Mouse (Mus musculus): ENCODE results near the gene Lipn. TPM values are rescaled to one million over a fixed set of nuclear protein-coding genes. Genes with fewer than 3 reads are reported as not detected.

The Lipn gene
- not detected for total RNA-seq (2021)
- long read RNA-seq, experiment 1: 0 reads
- long read RNA-seq, experiment 2: 0 reads

DNA sequence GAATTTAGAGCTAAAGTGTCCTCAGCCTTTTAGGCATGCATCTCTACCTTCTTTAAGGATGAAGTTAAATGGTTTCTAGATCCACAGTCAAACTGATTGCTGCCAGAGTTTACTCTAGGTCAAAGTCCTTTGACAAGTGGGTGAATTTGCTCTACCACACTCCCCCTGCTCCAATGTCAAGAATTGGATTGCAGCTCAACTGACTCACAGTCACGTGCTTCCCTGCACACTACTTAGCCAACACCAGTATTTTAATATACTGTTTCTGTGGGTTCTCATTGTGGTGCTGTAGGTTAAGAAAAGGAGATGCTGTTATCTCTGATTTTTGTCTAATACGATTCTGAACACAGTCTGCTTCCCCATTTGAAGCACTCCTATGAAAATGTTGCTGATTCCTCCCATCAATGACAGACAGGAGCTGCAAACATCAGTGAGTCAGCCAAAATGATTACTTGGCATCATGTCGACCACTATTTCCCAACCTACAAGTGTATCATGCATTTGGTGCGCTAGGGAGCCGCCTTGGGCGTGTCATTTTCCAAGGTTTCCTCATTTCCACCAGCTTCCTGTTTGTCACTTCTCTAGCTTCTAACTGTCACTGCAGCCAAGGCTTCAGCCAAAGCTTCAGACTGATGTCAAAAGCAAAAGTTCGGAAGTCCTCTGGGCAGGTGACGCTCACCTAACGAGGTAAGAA lies at the start of gene Lipn:
Lipn (plus strand) TSS at position 580 of the 694 bp plus-strand sequence.
- DNase-seq: no peak

DNA sequence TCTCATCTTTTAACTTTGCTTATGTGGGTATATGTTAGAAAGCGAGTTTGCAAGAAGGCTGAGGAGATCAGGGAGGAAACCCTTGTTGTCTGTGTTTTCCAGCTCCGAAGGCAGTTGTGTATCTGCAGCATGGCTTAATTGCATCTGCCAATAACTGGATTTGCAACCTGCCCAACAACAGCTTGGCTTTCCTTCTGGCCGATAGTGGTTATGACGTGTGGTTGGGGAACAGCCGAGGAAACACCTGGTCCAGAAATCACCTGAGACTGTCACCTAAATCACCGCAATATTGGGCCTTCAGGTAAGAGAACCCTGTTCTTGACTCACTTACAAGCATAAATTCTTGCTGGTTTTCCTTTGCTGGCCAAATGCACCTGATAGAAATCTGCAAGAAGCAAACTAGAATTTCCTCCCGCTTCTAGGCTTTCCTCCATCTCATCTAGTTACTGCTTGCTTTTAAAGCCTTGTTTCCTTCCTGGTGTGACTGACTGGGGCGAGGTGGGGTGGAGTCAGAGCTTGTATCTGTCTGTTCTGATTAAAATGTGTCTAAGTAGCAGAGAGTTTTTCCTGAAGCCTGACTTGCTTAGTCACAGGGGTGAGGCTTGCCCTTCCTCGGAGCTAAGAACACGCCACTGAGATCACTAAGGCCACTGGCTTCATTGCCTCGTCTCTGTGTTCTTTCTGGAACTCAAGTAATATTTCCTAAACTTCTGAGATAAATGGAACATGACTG lies 45.6 kb upstream of the Lipn start:
- no peak for DNase-seq

GRCm38 (mm10) chr19:34022759-34023158 lies 44.4 kb upstream of the Lipn start:
- no peak for DNase-seq

GRCm38 (mm10) chr19:34039731-34040130 lies 27.4 kb upstream of the Lipn start:
- no peak for DNase-seq

- DNase-seq: no peak
Observed at GRCm38 (mm10) chr19:34043008-34043407, 24.1 kb upstream of the Lipn start.

DNA sequence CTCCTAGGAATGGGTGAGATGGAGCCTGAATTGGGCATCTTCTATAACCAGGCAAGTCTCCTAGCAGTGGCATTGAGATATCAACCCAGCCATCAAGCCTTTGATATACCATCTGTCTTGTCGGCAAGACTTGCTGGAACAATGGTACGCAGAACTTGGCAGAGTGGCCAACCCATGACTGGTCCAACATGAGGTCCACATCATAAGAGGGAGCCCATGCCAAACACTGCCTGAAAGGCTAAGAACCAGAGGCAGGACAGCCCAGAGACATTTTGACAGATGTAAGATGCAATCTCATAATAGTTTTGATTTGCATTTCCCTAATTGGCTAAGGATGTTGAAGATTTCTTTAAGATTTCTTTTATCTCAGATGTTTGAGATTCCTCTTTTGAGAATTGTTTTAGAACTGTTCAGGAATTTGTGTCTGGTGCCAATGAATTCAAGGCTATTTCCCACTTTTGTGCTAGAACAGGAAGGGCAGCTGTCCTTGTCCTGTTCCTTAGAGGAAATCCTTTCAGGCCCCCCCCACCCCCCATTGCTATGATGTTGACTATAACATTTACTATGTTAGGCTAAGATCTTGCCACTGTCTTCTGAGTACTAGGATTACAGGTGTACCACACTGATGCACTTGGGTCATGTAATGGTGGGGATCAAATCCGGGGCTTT lies 17.7 kb upstream of the Lipn start:
- DNase-seq: no peak

DNA sequence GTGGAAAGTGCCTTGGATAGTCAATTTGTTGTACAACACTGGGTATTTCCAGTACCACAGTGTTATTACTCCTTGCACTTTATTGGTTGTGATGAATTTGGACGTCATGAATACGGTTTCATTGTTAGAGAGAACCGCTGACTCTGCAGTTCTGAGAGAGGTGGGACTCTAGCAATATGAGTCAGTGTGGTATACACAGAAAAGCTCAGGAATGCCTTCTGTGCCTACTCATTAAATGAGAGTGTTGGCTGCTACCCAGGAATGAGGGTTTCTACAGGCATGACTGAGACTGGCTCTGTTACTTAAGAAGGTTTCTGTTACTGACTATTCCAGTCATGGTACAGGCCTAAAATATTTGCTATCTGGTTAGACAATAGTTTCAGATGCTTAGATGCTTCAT lies 15.7 kb upstream of the Lipn start:
- no peak for DNase-seq

DNA sequence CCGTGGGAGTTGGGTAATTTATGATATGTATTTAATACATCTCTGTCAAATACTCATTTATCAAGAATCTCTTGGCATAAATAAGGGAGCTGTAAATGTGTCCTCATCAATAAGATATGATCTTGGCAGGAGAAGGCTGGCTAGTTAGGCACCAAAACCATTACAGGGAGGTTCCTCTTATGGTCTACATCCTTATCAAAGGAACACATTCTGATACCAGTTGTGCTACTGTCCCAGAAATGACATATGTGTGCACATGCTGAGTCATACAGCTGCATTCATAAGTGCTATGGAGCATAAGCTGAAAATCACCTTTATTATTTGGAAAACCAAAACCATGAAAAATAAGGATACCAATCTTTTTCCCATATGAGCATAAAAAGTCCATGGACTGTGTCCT lies 3.6 kb upstream of the Lipn start:
- no peak for DNase-seq

DNA sequence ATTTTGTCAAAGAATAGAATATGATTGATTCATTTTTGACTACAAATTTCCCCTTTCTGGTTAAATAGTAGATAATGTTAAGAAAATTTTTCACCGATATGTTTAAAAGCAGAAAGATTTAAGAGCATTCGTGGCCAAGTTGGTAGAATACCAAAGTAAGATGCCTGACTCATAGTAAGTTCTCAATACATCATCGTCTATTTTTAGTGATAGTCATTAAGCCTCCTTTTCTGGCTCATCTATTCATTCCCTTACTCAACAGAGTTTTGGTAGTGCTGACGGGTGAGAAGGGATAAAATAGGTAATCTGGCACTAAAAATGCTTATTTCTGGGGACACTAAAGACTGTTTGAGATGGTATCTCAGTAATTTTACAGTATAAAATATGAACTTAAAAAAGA lies 3.1 kb upstream of the Lipn start:
- no peak for DNase-seq

GRCm38 (mm10) chr19:34074239-34074638 lies 7.1 kb downstream of the Lipn start:
- DNase-seq: no peak

DNA sequence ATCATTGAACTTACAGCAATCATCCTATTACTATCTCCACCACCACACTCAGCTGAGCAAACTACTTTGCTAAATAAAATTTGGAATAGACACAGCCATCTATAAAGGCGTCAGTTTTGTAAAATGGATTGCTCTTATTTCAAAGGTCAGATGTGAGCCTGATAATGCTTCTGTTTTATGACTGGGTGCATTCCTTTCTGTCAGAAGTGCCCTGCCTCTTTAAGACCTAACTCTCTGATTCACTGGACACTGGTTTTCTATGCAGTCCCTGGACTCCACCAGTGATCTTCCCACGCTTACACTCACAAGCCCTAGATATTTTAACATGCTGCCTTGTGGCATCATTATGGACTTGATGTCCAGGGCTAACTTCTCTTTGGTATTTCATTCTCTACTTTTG lies 11.0 kb downstream of the Lipn start:
- DNase-seq: no peak

- DNase-seq: no peak
Observed at GRCm38 (mm10) chr19:34089011-34089680, 22.0 kb downstream of the Lipn start.

- no peak for DNase-seq
Observed at GRCm38 (mm10) chr19:34095381-34095780, 28.2 kb downstream of the Lipn start.

DNA sequence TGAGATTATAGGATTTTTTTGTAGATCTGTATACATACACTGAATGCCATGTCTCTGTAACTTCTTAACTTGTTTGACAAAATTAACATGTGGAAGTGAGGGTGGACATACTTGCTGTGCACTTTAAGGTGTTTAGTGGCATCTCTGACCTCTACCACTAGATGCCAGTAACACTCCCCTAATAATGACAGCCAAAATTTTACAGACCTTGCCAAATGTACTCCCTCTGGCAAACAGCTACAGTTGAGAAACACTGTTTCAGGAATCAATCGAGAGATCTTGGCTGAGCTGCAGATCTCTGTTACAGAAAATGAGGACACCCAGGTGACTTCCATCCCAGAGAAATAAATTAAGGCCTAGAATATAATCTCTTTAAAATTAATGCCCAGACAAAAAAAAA lies 29.1 kb downstream of the Lipn start:
- no peak for DNase-seq

DNA sequence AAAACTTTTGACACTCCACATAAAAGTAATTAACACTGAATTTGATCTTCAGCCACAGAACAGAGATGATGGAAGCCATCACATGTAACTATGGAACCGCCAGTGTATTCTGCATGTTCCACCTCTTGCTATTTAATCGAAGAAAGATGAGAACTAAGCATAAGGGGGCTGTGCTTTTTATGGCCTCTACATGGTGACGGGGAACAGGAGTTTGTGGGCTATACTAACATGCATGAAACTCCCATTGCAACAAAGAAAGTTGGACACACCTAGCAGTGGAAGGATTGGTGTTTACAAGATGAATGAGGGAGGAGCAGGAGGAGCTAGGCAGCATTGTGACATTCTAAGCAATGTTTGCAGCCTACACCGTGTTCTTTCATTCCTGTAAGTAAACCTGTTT lies 33.5 kb downstream of the Lipn start, which contains the start of gene Lipm:
Lipm (plus strand) TSS at position 301 of the 400 bp plus-strand sequence.
- no peak for DNase-seq

DNA sequence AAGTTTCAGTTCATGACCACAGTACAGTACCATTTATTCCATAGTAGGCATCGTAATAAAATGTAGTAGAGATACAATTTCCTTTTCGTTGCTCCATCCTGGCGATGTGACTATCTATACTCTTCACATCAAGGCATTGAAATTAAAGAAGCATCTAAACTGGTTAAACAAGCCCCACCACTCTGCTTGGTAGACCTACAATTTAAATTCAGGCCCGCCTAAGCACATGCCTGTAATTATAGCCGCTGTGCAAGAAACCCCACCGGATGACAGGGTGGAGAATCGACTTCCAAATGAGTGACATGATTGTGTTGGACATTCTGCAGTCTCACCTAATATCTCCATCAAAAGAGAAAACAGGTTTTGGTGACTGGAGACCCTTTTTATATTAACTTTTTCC lies 34.7 kb downstream of the Lipn start:
- no peak for DNase-seq

- no peak for DNase-seq
Observed at GRCm38 (mm10) chr19:34104841-34105240, 37.7 kb downstream of the Lipn start.

- no peak for DNase-seq
Observed at GRCm38 (mm10) chr19:34119102-34119501, 51.9 kb downstream of the Lipn start.

GRCm38 (mm10) chr19:34119653-34120052 lies 52.5 kb downstream of the Lipn start:
- DNase-seq: no peak

GRCm38 (mm10) chr19:34120107-34120731 lies 53.1 kb downstream of the Lipn start:
- DNase-seq: no peak

Data from gastrocnemius, postnatal 25 days (tissue).